Mouse (Mus musculus): Measurements from ENCODE around the gene Bnc1.

- TF ChIP-seq CTCF (IDR thresholded peaks at IDR 0.05; ENCODE audit: borderline replicate concordance, insufficient read depth, low read depth, low read length) (no peak), POLR2A (IDR thresholded peaks at IDR 0.05; ENCODE audit: borderline replicate concordance, insufficient read depth, low read length) (0 out of 2 replicates have a peak, but pooled peaks have one; percentile 23)
Measured at GRCm38 (mm10) chr7:81934267-81934745, 57.8 kb downstream of the Bnc1 start, which contains the start of gene Hdgfl3.
